Mouse (Mus musculus) limb, embryonic 11.5 days (tissue): ENCODE data around the gene Rdh16f1. TPM values are rescaled to one million over a fixed set of nuclear protein-coding genes. Genes with fewer than 3 reads are reported as not detected.

Experiments used
- ATAC-seq: fragments of 200-750 bp; cut with Nextera tagmentation; 2 replicates; pipeline ENCODE4 v1.8.0; 2017; ENCODE audit warnings: low read depth; ENCODE audit not compliant: insufficient number of reproducible peaks, low FRiP score, low TSS enrichment
- DNase-seq: peaks from one replicate; pipeline ENCODE4 v3.0.0-alpha.2; 2015; ENCODE audit warnings: low spot score
- H3K27ac ChIP-seq: fragments of 300-500 bp; sonication (generic); replicated peaks from 2 replicates; pipeline ENCODE4 v1.5.1; 2014; ENCODE audit warnings: low read depth, mild to moderate bottlenecking, low read length
- H3K27me3 ChIP-seq: fragments of 300-500 bp; sonication (generic); 2 replicates; pipeline ENCODE4 v1.6.1; 2014; ENCODE audit warnings: mild to moderate bottlenecking, low read length, mixed read lengths; ENCODE audit not compliant: control insufficient read depth, insufficient read depth
- H3K36me3 ChIP-seq: fragments of 300-500 bp; sonication (generic); 2 replicates; pipeline ENCODE4 v1.6.1; 2014; ENCODE audit warnings: mild to moderate bottlenecking, low read length, moderate library complexity, mixed read lengths; ENCODE audit not compliant: control insufficient read depth, insufficient read depth
- H3K4me1 ChIP-seq: fragments of 300-500 bp; sonication (generic); 2 replicates; pipeline ENCODE4 v1.6.1; 2014; ENCODE audit warnings: low read length, mixed read lengths; ENCODE audit not compliant: control insufficient read depth, insufficient read depth
- H3K4me2 ChIP-seq: fragments of 300-500 bp; sonication (generic); 2 replicates; pipeline ENCODE4 v1.6.1; 2014; ENCODE audit warnings: low read depth, mild to moderate bottlenecking, moderate library complexity; ENCODE audit not compliant: severe bottlenecking
- H3K4me3 ChIP-seq: fragments of 300-500 bp; sonication (generic); 2 replicates; pipeline ENCODE4 v1.5.1; 2014; ENCODE audit warnings: low read depth, low read length
- H3K9ac ChIP-seq: fragments of 300-500 bp; sonication (generic); 2 replicates; pipeline ENCODE4 v1.6.1; 2014; ENCODE audit warnings: mild to moderate bottlenecking, low read length
- H3K9me3 ChIP-seq: fragments of 300-500 bp; sonication (generic); 2 replicates; pipeline ENCODE4 v1.6.1; 2016; ENCODE audit warnings: low read length; ENCODE audit not compliant: control insufficient read depth
- WGBS: fragments of 180-500 bp; shearing (Covaris S2); extraction: QIAGEN DNeasy Blood & Tissue Kit; methylation state at CpG from one replicate; pipeline ENCODE4 v1.1.7; 2014; 5-methylcytosine and 5-hydroxymethylcytosine counted together
- polyA plus RNA-seq: library from polyadenylated mRNA; unstranded; fragments of >200 nt; fragmentation: Nextera tagmentation; extraction: Ambion mirVana; gene quantifications from 2 replicates; pipeline ENCODE4 v1.2.1, GENCODE M21; 2014

The Rdh16f1 gene
- polyA plus RNA-seq, 1 experiment from 2014 or later: not detected

DNA sequence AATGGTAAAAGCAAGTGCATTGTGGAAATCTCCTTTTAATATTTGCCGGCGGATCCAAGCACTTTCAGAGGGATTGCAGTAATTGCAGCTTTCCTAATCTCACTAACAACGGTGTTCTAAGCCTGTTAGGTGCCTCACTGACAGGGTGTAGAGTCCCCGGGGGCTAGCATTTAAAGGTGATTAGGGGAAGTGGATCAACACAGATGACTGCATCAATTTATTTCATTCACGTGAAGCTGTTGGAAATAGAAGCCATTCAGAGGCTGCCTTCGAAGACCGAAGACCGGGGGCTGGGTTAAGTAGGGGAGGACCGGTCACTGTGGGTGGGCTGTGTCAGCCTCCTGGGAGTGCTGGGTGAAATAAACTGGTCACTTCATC is 28.7 kb upstream of the Rdh16f1 start:
- Histone ChIP-seq H3K9ac (no peak overlapping the region), H3K27ac (no peak overlapping the region), H3K4me1 (no peaks in the 10 kb centered on the region), H3K4me3 (no peak overlapping the region), H3K9me3 (no peaks in the 10 kb centered on the region), H3K4me2 (no peak overlapping the region), H3K36me3 (no peaks in the 10 kb centered on the region), H3K27me3 (no peaks in the 10 kb centered on the region)
- ATAC-seq: no peak
- WGBS: 42% methylated on average over 9 of the region's 9 CpGs
- DNase-seq: no peak

DNA sequence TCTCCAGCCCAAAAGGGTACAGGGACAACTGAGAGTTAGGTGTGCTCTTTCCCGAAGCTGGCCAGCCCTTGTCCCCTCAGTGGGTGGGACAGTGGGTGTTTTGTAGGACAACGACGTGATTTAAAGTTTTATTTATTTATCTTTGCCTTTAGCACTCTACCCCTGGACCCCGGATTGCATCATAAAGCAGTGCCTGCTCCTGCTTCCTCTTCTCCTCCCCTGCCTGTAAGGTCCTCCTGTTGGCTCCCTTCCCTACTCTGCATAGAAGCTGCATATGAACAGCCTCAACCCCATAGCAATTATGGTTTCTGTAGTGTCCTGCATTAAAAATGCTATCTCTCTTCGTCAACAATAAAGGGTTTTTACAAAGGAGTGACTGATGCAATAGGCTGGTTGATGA is 28.2 kb upstream of the Rdh16f1 start:
- Histone ChIP-seq H3K4me2 (no peak overlapping the region), H3K4me1 (no peaks in the 10 kb centered on the region), H3K27me3 (no peaks in the 10 kb centered on the region), H3K36me3 (no peaks in the 10 kb centered on the region), H3K4me3 (no peak overlapping the region), H3K27ac (no peak overlapping the region), H3K9ac (no peak overlapping the region), H3K9me3 (no peaks in the 10 kb centered on the region)
- DNase-seq: no peak
- ATAC-seq: no peak
- WGBS: 28% methylated on average over 5 of the region's 5 CpGs

DNA sequence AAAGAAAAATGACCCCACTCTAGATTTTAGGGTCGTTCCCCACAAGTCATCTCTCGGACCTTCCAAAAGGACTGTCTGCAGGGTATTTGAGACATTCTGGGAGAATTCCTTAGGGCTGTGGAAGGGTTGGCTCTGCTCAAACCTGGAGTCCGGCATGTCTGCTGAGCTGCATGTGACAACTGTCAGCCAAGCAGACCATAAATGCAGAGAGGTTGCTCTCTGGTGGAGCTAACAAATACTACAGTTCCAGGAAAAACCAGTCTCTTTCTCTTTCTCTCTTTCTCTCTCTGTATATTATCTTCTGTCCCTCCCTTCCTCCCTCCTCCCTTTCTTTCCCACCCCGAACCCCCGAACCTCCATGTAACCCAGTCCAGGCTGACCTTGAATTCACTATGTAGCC is 25.2 kb upstream of the Rdh16f1 start:
- Histone ChIP-seq H3K9ac (no peak overlapping the region), H3K4me2 (no peak overlapping the region), H3K27ac (no peak overlapping the region), H3K27me3 (no peaks in the 10 kb centered on the region), H3K4me1 (no peaks in the 10 kb centered on the region), H3K36me3 (no peaks in the 10 kb centered on the region), H3K9me3 (no peaks in the 10 kb centered on the region), H3K4me3 (no peak overlapping the region)
- DNase-seq (no peak), ATAC-seq (no peak)
- 49% methylated on average over 5 of the region's 5 CpGs for WGBS

DNA sequence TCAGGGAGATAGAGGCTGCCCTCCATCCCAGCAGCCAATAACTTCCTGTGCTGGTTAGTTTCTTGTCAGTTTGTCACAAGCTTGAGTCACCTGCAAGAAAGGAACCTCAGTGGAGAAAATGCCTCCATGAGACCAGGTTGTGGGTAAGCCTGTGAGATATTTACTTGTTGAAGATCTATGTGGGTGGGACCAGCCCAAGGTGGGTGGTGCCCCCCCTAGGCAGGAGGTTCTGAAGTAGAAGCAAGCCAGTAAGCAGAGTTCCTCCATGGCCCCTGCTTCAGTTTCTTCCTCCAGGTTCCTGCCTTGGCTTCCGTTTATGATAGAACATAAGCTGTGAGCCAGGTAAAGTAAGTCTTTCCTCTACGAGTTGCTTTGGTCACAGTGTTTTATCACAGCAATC is 23.3 kb upstream of the Rdh16f1 start:
- 87% methylated on average over 2 of the region's 2 CpGs for WGBS
- H3K9ac ChIP-seq: no peak overlapping the region
- no peak for ATAC-seq

DNA sequence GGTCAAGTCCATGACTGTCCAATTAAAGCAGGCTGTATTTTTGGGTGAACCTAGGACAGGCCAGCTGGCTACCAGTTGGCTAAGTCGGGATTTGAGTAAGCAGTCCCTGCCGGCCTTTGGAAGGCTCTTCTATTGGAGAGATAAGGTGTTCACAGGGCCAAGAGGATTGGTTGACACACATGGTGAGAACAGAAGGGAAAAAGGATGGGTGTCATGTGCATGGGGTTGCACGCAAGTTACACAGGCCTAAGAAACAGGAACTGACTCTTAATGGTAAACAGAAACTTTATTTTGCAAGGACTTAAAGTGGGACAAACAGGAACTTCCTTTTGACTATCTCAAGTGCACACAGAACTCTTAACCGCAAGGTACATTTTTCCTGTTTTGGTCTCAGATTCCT is 22.7 kb upstream of the Rdh16f1 start:
- no peaks in the 10 kb centered on the region for H3K4me1 ChIP-seq
- H3K27ac ChIP-seq: no peak overlapping the region
- no peaks in the 10 kb centered on the region for H3K27me3 ChIP-seq
- WGBS: 71% methylated on average over 4 of the region's 4 CpGs
- ATAC-seq (no peak), DNase-seq (no peak)
- no peak overlapping the region for H3K9ac ChIP-seq
- H3K4me3 ChIP-seq: no peak overlapping the region
- H3K9me3 ChIP-seq: no peaks in the 10 kb centered on the region
- H3K36me3 ChIP-seq: peaks cover 4% of the 10 kb centered on the region; the same call in 1 of the 2 replicates
- H3K4me2 ChIP-seq: no peak overlapping the region

More for the DNA sequence above, 23.3 kb upstream of the Rdh16f1 start:
- H3K36me3 ChIP-seq: no peaks in the 10 kb centered on the region; the same call in 1 of the 2 replicates
- H3K4me1 ChIP-seq: no peaks in the 10 kb centered on the region
- no peak overlapping the region for H3K4me2 ChIP-seq
- H3K27me3 ChIP-seq: no peaks in the 10 kb centered on the region
- no peaks in the 10 kb centered on the region for H3K9me3 ChIP-seq
- no peak overlapping the region for H3K4me3 ChIP-seq
- DNase-seq: no peak
- no peak overlapping the region for H3K27ac ChIP-seq

DNA sequence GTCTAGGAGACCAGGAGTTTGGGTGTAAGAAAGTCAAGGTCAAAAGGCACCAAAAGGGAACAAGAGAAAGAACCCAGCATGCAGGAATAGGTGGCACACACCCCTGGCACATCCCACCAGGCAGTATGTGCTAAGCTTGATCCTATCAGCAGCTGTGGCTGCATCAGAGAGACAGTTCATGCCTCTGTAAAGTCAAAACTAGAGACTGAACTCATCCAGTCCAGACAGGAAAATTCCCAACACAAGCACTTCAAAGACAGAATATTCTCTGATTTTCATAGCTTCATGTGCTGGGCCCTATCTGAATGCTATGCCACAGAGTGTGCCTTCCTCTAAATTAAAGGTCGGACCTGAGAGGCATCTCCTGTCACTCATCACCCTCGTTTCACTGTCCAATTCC is 22.0 kb upstream of the Rdh16f1 start:
- no peak for ATAC-seq
- H3K4me3 ChIP-seq: no peak overlapping the region
- no peaks in the 10 kb centered on the region for H3K9me3 ChIP-seq
- no peak for DNase-seq
- WGBS: 15% methylated on average over 2 of the region's 2 CpGs
- no peak overlapping the region for H3K27ac ChIP-seq
- H3K9ac ChIP-seq: no peak overlapping the region
- no peaks in the 10 kb centered on the region for H3K27me3 ChIP-seq
- no peak overlapping the region for H3K4me2 ChIP-seq
- H3K36me3 ChIP-seq: peaks cover 10% of the 10 kb centered on the region
- H3K4me1 ChIP-seq: no peaks in the 10 kb centered on the region

DNA sequence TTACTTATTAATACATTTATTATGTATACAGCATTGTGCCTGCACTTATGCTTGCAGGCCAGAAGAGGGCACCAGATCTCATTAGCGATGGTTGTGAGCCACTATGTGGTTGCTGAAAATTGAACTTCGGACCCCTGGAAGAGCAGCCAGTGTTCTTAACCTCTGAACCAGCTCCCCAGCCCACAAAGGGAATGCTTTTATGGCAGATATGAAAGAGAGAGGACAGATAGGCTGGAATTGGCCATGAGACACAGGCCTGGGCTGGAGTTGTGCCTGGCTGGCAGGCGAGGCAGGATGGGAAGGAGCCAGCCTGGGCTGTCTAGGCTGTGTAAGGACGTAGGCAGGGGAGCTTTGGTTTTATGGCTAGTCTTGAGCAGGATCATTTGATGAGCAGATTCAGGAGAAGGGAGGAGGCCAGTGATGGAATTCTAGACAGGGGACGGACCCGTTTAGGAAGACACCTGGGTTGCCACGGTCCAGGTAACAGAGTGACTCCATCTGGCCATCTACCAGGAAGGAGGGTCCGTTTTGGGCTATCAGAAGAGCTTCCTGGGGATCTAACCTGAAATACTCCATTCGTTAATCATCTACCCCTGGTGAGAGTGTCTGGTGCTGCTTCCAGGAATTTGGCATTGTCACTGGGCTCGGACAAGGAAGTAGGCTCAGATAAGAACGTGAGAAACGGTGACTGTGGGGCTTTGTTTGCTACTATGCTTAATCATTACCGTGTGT is 21.3 kb upstream of the Rdh16f1 start:
- ATAC-seq: no peak
- Histone ChIP-seq H3K27ac (no peak overlapping the region), H3K36me3 (peaks cover 18% of the 10 kb centered on the region), H3K4me1 (no peaks in the 10 kb centered on the region), H3K9me3 (no peaks in the 10 kb centered on the region), H3K27me3 (no peaks in the 10 kb centered on the region), H3K4me2 (no peak overlapping the region; the same call in 1 of the 2 replicates), H3K4me3 (no peak overlapping the region), H3K9ac (no peak overlapping the region)
- DNase-seq: peak; percentile 60
- 51% methylated on average over 13 of the region's 13 CpGs for WGBS

DNA sequence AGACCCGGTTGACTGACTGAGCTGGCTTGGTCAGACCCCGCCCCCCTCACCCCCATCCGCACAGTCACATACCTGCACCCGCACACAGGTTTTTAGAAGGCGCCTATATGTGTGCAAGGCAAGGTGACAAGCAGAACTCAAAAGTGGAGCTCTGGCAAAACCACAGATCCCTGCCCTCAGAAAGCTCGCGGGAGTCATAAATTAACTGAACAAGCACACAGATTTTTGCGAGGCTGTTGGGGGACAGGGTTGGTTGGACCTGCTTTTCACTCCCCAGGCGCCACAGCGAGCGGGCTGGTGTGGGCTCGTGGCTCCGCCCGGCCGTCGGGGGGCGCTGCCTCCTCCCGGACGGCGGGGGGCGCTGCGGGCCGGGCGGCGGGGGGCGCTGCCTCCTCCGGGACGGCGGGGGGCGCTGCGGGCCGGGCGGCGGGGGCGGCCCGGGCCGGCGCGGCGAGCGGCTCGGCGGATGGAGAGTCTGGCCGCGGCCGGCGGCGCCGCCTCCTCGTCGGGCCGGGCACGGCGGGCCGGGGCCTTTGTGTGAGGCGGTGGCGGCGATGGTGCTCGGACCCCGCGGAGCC is 20.4 kb upstream of the Rdh16f1 start, which contains the start of gene Zbtb39:
Zbtb39 (plus strand) TSS at position 456 of the 578 bp plus-strand sequence.
- H3K4me2 ChIP-seq: peak within 1 kb of the TSS; percentile 77
- ATAC-seq (peak; percentile 69), DNase-seq (peak; percentile 84)
- H3K9ac ChIP-seq: peak within 1 kb of the TSS; percentile 98
- no peaks in the 10 kb centered on the region for H3K9me3 ChIP-seq
- H3K27me3 ChIP-seq: no peaks in the 10 kb centered on the region
- H3K4me1 ChIP-seq: no peaks in the 10 kb centered on the region
- H3K4me3 ChIP-seq: peak within 1 kb of the TSS; percentile 89
- peak within 1 kb of the TSS; percentile 73 for H3K27ac ChIP-seq
- peaks cover 25% of the 10 kb centered on the region for H3K36me3 ChIP-seq
- WGBS: under 1% methylated on average over 50 of the region's 61 CpGs
